Mouse (Mus musculus) kidney, adult 2 months (tissue): Measurements from ENCODE around the gene Gm7534.

ENCODE experiments used
- CTCF ChIP-seq: fragments of 200-500 bp; conservative IDR thresholded peaks from 2 replicates; pipeline ENCODE4 v1.5.1; 2011; ENCODE audit warnings: low read depth, mild to moderate bottlenecking, control low read depth, low read length, moderate library complexity, mixed read lengths; ENCODE audit not compliant: insufficient read depth, insufficient read length
- POLR2A ChIP-seq: fragments of 200-500 bp; IDR thresholded peaks from one replicate; pipeline ENCODE4 v1.6.1; 2011; ENCODE audit warnings: low read depth, low read length, control low read depth

DNA sequence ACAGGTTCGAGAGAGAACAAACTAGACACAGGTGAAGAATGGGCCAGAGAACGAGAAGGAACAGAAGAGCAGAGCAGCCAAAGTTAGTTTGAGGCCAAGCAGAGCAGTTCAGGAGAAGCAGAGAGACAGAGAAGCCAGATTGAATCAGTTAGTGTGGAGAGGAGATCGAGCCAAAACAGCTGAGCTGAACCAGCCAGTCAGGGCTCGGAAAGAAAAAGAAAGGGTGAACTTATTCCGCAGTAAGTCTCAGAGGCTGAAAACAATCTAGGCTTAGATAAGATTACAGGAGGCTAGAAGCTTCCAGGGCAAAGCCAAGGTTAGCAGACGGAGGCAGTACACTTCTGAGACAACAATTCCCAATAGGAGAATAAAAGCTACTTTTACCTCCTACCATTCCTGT lies 37.8 kb downstream of the Gm7534 start:
- TF ChIP-seq POLR2A, result no peak
- no peak for TF ChIP-seq CTCF
